Mouse (Mus musculus): ENCODE data around the gene Grsf1. TPM values are rescaled to one million over a fixed set of nuclear protein-coding genes. Genes with fewer than 3 reads are reported as not detected.

The Grsf1 gene
- polyA plus RNA-seq, 1 experiment, result 12.0 TPM

DNA sequence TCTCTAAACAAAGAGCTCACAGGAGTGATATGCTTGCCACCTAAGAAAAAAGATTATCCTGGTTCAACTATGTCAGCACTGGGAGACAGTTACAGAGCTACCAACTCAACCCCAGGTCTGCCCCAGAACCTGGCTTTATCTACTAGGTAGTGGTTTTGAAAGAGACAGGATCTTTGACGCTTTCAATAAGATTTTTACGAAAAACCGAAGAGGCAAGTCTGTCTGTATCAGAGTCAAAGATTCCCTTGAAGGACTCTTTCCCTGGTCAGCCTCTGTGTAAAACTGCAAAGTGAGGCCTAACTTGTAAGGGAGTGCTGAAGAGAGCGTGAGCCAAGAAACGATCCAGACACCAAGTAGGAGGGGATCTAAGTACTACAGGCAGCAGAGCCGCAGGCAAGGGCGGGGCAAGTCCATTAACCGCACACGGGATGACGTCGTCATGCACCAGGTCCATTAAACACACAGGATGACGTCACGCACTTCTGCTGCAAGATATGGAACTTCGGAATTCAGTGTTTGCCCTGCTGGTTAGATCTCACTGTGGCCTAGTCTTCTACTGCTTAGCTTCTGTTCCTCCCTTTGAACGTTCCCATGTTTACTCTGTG is 12.7 kb upstream of the Grsf1 start:
- H3K4me3 ChIP-seq (ENCODE audit: extremely low read depth, insufficient read depth, insufficient read length), result no peak overlapping the region
- peaks cover 2% of the 10 kb centered on the region; the same call in 1 of the 2 replicates for H3K27me3 ChIP-seq (ENCODE audit: control insufficient read depth, insufficient read depth, low read length)
- no peak overlapping the region for H3K27ac ChIP-seq (ENCODE audit: insufficient read depth, low read length)
- no peaks in the 10 kb centered on the region for H3K4me1 ChIP-seq (ENCODE audit: control insufficient read depth, insufficient read depth, insufficient read length)
- no peaks in the 10 kb centered on the region for H3K36me3 ChIP-seq (ENCODE audit: control insufficient read depth, insufficient read depth, low read length)
- no peak for DNase-seq (ENCODE audit: low read depth in 1 of 2, low spot score in 2 of 2)
- 89% methylated on average over 15 of the region's 15 CpGs for WGBS
- TF ChIP-seq POLR2A (IDR thresholded peaks at IDR 0.05; ENCODE audit: low read depth, low read length), result no peak
- TF ChIP-seq CTCF (IDR thresholded peaks at IDR 0.05; ENCODE audit: extremely low read depth, insufficient read depth, insufficient read length, insufficient replicate concordance), result no peak

DNA sequence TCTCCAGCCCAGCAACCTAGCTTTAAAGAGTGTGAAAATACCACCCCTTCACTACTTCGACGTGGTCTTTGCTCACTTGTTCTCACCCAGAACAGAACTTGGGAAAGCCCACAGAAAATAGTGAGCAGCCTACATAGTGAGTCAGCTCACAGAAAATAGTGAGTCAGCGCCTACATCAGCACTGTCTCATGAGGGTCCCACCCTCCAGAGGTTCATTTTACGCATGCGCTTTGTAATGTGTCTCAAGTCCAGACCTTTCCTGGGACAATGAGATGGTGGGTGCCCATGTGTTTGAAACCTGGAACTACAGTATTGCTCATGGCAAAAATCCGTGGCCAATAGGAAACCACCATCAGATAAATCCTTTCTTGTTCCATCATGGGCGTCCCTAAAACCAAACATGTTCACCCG is 12.0 kb upstream of the Grsf1 start:
- H3K4me3 ChIP-seq (ENCODE audit: extremely low read depth, insufficient read depth, insufficient read length), result no peak overlapping the region
- H3K27me3 ChIP-seq (ENCODE audit: control insufficient read depth, insufficient read depth, low read length), result peaks cover 3% of the 10 kb centered on the region; the same call in 1 of the 2 replicates
- no peak for DNase-seq (ENCODE audit: low read depth in 1 of 2, low spot score in 2 of 2)
- no peak overlapping the region for H3K27ac ChIP-seq (ENCODE audit: insufficient read depth, low read length)
- 75% methylated on average over 8 of the region's 8 CpGs for WGBS
- TF ChIP-seq POLR2A (IDR thresholded peaks at IDR 0.05; ENCODE audit: low read depth, low read length) (no peak), CTCF (IDR thresholded peaks at IDR 0.05; ENCODE audit: extremely low read depth, insufficient read depth, insufficient read length, insufficient replicate concordance) (no peak)
- no peaks in the 10 kb centered on the region for H3K36me3 ChIP-seq (ENCODE audit: control insufficient read depth, insufficient read depth, low read length)
- no peaks in the 10 kb centered on the region for H3K4me1 ChIP-seq (ENCODE audit: control insufficient read depth, insufficient read depth, insufficient read length)

DNA sequence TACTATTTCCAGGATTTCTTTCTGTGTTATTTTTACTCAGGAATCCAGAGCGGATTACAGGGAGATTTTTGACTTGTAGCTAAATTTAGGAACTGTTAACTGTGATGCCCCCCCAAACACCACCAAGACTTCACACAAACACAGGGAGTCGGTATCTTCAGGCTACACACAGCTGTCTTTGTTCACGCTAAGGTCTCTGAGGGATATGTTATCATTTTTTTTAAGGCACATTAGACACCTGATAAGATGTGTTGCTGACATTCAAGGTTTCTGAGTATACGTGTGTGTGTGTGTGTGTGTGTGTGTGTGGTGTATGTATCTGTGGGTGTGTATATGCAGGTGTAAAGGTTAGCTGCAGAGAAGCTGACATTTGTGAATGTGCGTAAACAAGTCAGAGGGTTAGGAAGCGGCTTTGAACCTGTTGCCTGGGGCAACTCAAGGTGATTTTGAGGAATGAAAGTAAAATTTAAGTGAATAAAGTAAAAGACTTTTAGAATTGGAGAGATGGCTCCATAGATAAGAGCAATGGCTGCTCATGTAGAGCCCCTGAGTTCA is 9.9 kb upstream of the Grsf1 start:
- Histone ChIP-seq H3K36me3 (ENCODE audit: control insufficient read depth, insufficient read depth, low read length) (no peaks in the 10 kb centered on the region), H3K4me1 (ENCODE audit: control insufficient read depth, insufficient read depth, insufficient read length) (no peaks in the 10 kb centered on the region), H3K27me3 (ENCODE audit: control insufficient read depth, insufficient read depth, low read length) (peaks cover 3% of the 10 kb centered on the region; the same call in 1 of the 2 replicates), H3K4me3 (ENCODE audit: extremely low read depth, insufficient read depth, insufficient read length) (no peak overlapping the region), H3K27ac (ENCODE audit: insufficient read depth, low read length) (no peak overlapping the region)
- TF ChIP-seq CTCF (IDR thresholded peaks at IDR 0.05; ENCODE audit: extremely low read depth, insufficient read depth, insufficient read length, insufficient replicate concordance) (no peak), POLR2A (IDR thresholded peaks at IDR 0.05; ENCODE audit: low read depth, low read length) (no peak)
- 65% methylated on average over 6 of the region's 6 CpGs for WGBS
- DNase-seq (ENCODE audit: low read depth in 1 of 2, low spot score in 2 of 2), result no peak

DNA sequence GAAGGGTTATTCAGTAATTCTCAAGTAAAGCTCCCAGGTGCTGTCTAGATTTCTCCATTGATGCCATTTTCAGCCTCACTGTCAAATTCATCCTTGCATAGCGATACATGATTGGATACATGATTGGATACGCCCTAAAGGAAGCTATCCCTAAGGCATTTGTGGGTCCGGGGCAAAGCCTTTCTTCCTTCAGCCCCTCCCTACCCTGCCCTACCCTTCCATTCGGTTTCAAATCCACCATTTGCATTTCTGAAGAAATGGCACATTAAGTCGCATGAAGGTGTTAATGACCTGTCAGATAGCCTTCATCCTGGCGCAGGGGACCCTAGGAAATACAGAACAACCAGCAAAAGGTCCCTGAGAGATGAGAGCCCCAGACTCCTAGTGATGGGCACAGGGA is 9.3 kb upstream of the Grsf1 start:
- Histone ChIP-seq H3K27ac (ENCODE audit: insufficient read depth, low read length) (no peak overlapping the region), H3K27me3 (ENCODE audit: control insufficient read depth, insufficient read depth, low read length) (peaks cover 3% of the 10 kb centered on the region; the same call in 1 of the 2 replicates), H3K4me3 (ENCODE audit: extremely low read depth, insufficient read depth, insufficient read length) (no peak overlapping the region), H3K36me3 (ENCODE audit: control insufficient read depth, insufficient read depth, low read length) (no peaks in the 10 kb centered on the region), H3K4me1 (ENCODE audit: control insufficient read depth, insufficient read depth, insufficient read length) (no peaks in the 10 kb centered on the region)
- no peak for TF ChIP-seq CTCF (IDR thresholded peaks at IDR 0.05; ENCODE audit: extremely low read depth, insufficient read depth, insufficient read length, insufficient replicate concordance)
- DNase-seq (ENCODE audit: low read depth in 1 of 2, low spot score in 2 of 2), result no peak
- WGBS, result 31% methylated on average over 6 of the region's 6 CpGs

DNA sequence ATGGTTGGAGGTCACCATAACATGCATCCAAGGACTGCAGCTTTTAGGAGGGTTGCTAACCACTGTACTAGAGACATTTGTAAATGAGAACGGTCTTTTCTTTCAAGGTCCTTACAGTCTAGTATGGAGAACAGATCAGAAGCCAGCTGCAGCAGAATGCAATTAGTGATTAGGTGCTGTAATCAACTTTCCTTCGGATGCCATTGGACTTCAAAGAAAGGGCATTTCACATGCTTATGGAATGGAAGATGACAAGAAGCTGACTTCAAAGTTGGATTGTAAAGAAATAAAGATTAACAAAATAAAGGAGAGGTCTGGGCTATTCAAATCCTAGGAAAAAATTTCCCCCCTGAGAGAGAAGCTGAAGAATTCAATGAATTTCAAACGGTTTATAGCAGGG is 8.3 kb upstream of the Grsf1 start:
- Histone ChIP-seq H3K4me1 (ENCODE audit: control insufficient read depth, insufficient read depth, insufficient read length) (no peaks in the 10 kb centered on the region), H3K36me3 (ENCODE audit: control insufficient read depth, insufficient read depth, low read length) (no peaks in the 10 kb centered on the region), H3K4me3 (ENCODE audit: extremely low read depth, insufficient read depth, insufficient read length) (no peak overlapping the region), H3K27me3 (ENCODE audit: control insufficient read depth, insufficient read depth, low read length) (peaks cover 3% of the 10 kb centered on the region; the same call in 1 of the 2 replicates), H3K27ac (ENCODE audit: insufficient read depth, low read length) (no peak overlapping the region)
- no peak for TF ChIP-seq CTCF (IDR thresholded peaks at IDR 0.05; ENCODE audit: extremely low read depth, insufficient read depth, insufficient read length, insufficient replicate concordance)
- TF ChIP-seq POLR2A (IDR thresholded peaks at IDR 0.05; ENCODE audit: low read depth, low read length), result no peak
- no peak for DNase-seq (ENCODE audit: low read depth in 1 of 2, low spot score in 2 of 2)
- 37% methylated on average over 3 of the region's 3 CpGs for WGBS

- Histone ChIP-seq H3K4me1 (ENCODE audit: control insufficient read depth, insufficient read depth, insufficient read length) (no peaks in the 10 kb centered on the region), H3K4me3 (ENCODE audit: extremely low read depth, insufficient read depth, insufficient read length) (no peak overlapping the region), H3K27ac (ENCODE audit: insufficient read depth, low read length) (no peak overlapping the region), H3K36me3 (ENCODE audit: control insufficient read depth, insufficient read depth, low read length) (no peaks in the 10 kb centered on the region), H3K27me3 (ENCODE audit: control insufficient read depth, insufficient read depth, low read length) (peaks cover 3% of the 10 kb centered on the region; the same call in 1 of the 2 replicates)
- DNase-seq (ENCODE audit: low read depth in 1 of 2, low spot score in 2 of 2), result no peak
- WGBS, result 83% methylated on average over 9 of the region's 9 CpGs
- no peak for TF ChIP-seq POLR2A (IDR thresholded peaks at IDR 0.05; ENCODE audit: low read depth, low read length)
- no peak for TF ChIP-seq CTCF (IDR thresholded peaks at IDR 0.05; ENCODE audit: extremely low read depth, insufficient read depth, insufficient read length, insufficient replicate concordance)
Measured at GRCm38 (mm10) chr5:88683706-88684105, 7.7 kb upstream of the Grsf1 start.

- peaks cover 3% of the 10 kb centered on the region; the same call in 1 of the 2 replicates for H3K27me3 ChIP-seq (ENCODE audit: control insufficient read depth, insufficient read depth, low read length)
- DNase-seq (ENCODE audit: low read depth in 1 of 2, low spot score in 2 of 2), result no peak
- no peak overlapping the region for H3K27ac ChIP-seq (ENCODE audit: insufficient read depth, low read length)
- H3K36me3 ChIP-seq (ENCODE audit: control insufficient read depth, insufficient read depth, low read length), result no peaks in the 10 kb centered on the region
- WGBS, result 91% methylated on average over 6 of the region's 6 CpGs
- no peak for TF ChIP-seq POLR2A (IDR thresholded peaks at IDR 0.05; ENCODE audit: low read depth, low read length)
- H3K4me3 ChIP-seq (ENCODE audit: extremely low read depth, insufficient read depth, insufficient read length), result no peak overlapping the region
- no peaks in the 10 kb centered on the region for H3K4me1 ChIP-seq (ENCODE audit: control insufficient read depth, insufficient read depth, insufficient read length)
Measured at GRCm38 (mm10) chr5:88680567-88680966, 4.6 kb upstream of the Grsf1 start.
